ENCODE assay signal across 8 mouse cellular contexts in genomic region chr15:100754805-100755497, GRCm38 (mm10). TPM values are rescaled to one million over a fixed set of nuclear protein-coding genes. Genes with fewer than 3 reads are reported as not detected.
DNase-seq lines count a peak whose midpoint lies in the region; ATAC-seq and TF ChIP-seq lines count a peak whose summit lies in the region.

No protein-coding gene starts in this region.

- no peak overlapping the region for H3K27ac ChIP-seq in cerebellum, adult 2 months (ENCODE audit: insufficient read depth, low read length)
- H3K27ac ChIP-seq in forebrain, embryonic 12.5 days = no peak overlapping the region; the same call in 1 of the 2 replicates
- H3K27ac ChIP-seq in intestine, postnatal 0 days (ENCODE audit: low read depth, low read length) = peak overlapping the region; percentile 66
- H3K27ac ChIP-seq in stomach, embryonic 15.5 days = peak overlapping the region; percentile 59

- TF ChIP-seq POLR2A in cerebellum, adult 2 months (IDR thresholded peaks at IDR 0.05; ENCODE audit: borderline replicate concordance, insufficient read depth, low read length) = no peak

- no peaks in the 10 kb centered on the region for H3K36me3 ChIP-seq in forebrain, embryonic 12.5 days (replicated peaks)
- no peaks in the 10 kb centered on the region for H3K36me3 ChIP-seq in intestine, postnatal 0 days (ENCODE audit: control insufficient read depth, insufficient read depth)
- no peaks in the 10 kb centered on the region for H3K36me3 ChIP-seq in stomach, embryonic 15.5 days

- peak overlapping the region; percentile 27; the same call in 1 of the 2 replicates for H3K9ac ChIP-seq in forebrain, embryonic 12.5 days
- H3K9ac ChIP-seq in intestine, postnatal 0 days (ENCODE audit: low read depth, low read length) = no peak overlapping the region
- no peak overlapping the region for H3K9ac ChIP-seq in stomach, embryonic 15.5 days

- no peak for DNase-seq in cerebellum, adult 2 months
- DNase-seq in cerebellum, adult 9-10 months = no peak
- DNase-seq in ES-CJ7 (ENCODE audit: low read depth, low spot score) = peak; percentile 61
- DNase-seq in lung, postnatal 25 days (ENCODE audit: low spot score) = peak; percentile 63
- DNase-seq in frontal cortex, postnatal 14 days (ENCODE audit: low spot score in 2 of 2) = no peak

- H3K4me1 ChIP-seq in cerebellum, adult 2 months (ENCODE audit: control insufficient read depth, insufficient read depth, low read length) = peaks cover 2% of the 10 kb centered on the region; the same call in 1 of the 2 replicates
- H3K4me1 ChIP-seq in forebrain, embryonic 12.5 days = peaks cover 10% of the 10 kb centered on the region
- no peaks in the 10 kb centered on the region for H3K4me1 ChIP-seq in intestine, postnatal 0 days (replicated peaks; ENCODE audit: control insufficient read depth, insufficient read depth, low read length)
- H3K4me1 ChIP-seq in stomach, embryonic 15.5 days = peaks cover 8% of the 10 kb centered on the region

- H3K9me3 ChIP-seq in forebrain, embryonic 12.5 days = no peaks in the 10 kb centered on the region
- H3K9me3 ChIP-seq in intestine, postnatal 0 days (ENCODE audit: control insufficient read depth) = no peaks in the 10 kb centered on the region
- no peaks in the 10 kb centered on the region for H3K9me3 ChIP-seq in stomach, embryonic 15.5 days

- no peak overlapping the region for H3K4me3 ChIP-seq in cerebellum, adult 2 months (replicated peaks; ENCODE audit: insufficient read depth, low read depth, low read length)
- 0 out of 2 replicates have a peak overlapping the region, but pooled peaks have one; percentile 1 for H3K4me3 ChIP-seq in forebrain, embryonic 12.5 days (replicated peaks)
- peak overlapping the region; percentile 20; the same call in 1 of the 2 replicates for H3K4me3 ChIP-seq in intestine, postnatal 0 days (ENCODE audit: low read depth, low read length)
- H3K4me3 ChIP-seq in stomach, embryonic 15.5 days (replicated peaks) = no peak overlapping the region

- TF ChIP-seq CTCF in cerebellum, adult 2 months (IDR thresholded peaks at IDR 0.05; ENCODE audit: borderline replicate concordance, insufficient read depth, low read depth, low read length) = peak; percentile 41; the same call in 1 of the 2 replicates
- peak; percentile 88 for TF ChIP-seq CTCF in intestine, postnatal 0 days (IDR thresholded peaks at IDR 0.05; ENCODE audit: low read depth)

- 15% methylated on average over 11 of the region's 11 CpGs for WGBS in cerebellum, adult 2 months
- 14% methylated on average over 11 of the region's 11 CpGs for WGBS in forebrain, embryonic 12.5 days
- WGBS in intestine, postnatal 0 days = 7% methylated on average over 11 of the region's 11 CpGs
- WGBS in stomach, embryonic 15.5 days = 8% methylated on average over 11 of the region's 11 CpGs

- peak overlapping the region; percentile 46 for H3K4me2 ChIP-seq in forebrain, embryonic 12.5 days
- H3K4me2 ChIP-seq in intestine, postnatal 0 days (replicated peaks; ENCODE audit: low read depth) = peak overlapping the region; percentile 58
- peak overlapping the region; percentile 31 for H3K4me2 ChIP-seq in stomach, embryonic 15.5 days

- ATAC-seq in forebrain, embryonic 12.5 days (ENCODE audit: low FRiP score) = no peak
- peak; percentile 85 for ATAC-seq in intestine, postnatal 0 days
- ATAC-seq in stomach, embryonic 15.5 days (ENCODE audit: insufficient read depth, low FRiP score, low read depth) = peak; percentile 65

- H3K27me3 ChIP-seq in cerebellum, adult 2 months (ENCODE audit: control insufficient read depth, insufficient read depth, low read length) = no peaks in the 10 kb centered on the region
- no peaks in the 10 kb centered on the region for H3K27me3 ChIP-seq in forebrain, embryonic 12.5 days
- H3K27me3 ChIP-seq in intestine, postnatal 0 days (replicated peaks; ENCODE audit: control insufficient read depth, insufficient read depth, low read length) = no peaks in the 10 kb centered on the region
- no peaks in the 10 kb centered on the region for H3K27me3 ChIP-seq in stomach, embryonic 15.5 days (replicated peaks)

RNA-seq across cellular contexts. Expression of gene Slc4a8, which starts 6.6 kb away (rescaled TPM):
- polyA plus RNA-seq in cerebellum, adult 2 months (2012; rRNA removed) = 30.1 and 31.2 TPM in 2 replicates
- 18.6 and 19.5 TPM in 2 replicates for polyA plus RNA-seq in forebrain, embryonic 12.5 days (2016; fragmentation: Nextera tagmentation; extraction: Ambion mirVana)
- polyA plus RNA-seq in intestine, postnatal 0 days (2015; fragmentation: Nextera tagmentation; extraction: Ambion mirVana) = 1.4 and 2.8 TPM in 2 replicates
- polyA plus RNA-seq in stomach, embryonic 15.5 days (2015; fragmentation: Nextera tagmentation; extraction: Ambion mirVana) = 4.6 and 4.9 TPM in 2 replicates

RNA-seq across cellular contexts. Expression of gene Galnt6, which starts 25.8 kb away (rescaled TPM):
- polyA plus RNA-seq in cerebellum, adult 2 months (2012; rRNA removed) = 9.0 and 13.1 TPM in 2 replicates
- polyA plus RNA-seq in forebrain, embryonic 12.5 days (2016; fragmentation: Nextera tagmentation; extraction: Ambion mirVana) = 0.05 TPM in 1 of 2 replicates, not detected in the other
- 65.3 and 72.5 TPM in 2 replicates for polyA plus RNA-seq in intestine, postnatal 0 days (2015; fragmentation: Nextera tagmentation; extraction: Ambion mirVana)
- 4.0 and 4.4 TPM in 2 replicates for polyA plus RNA-seq in stomach, embryonic 15.5 days (2015; fragmentation: Nextera tagmentation; extraction: Ambion mirVana)

Comparison
In these comparisons a context has a peak if more than half of its experiments do, and no peak if none do; other contexts are left out.
1. DNase-seq: peak in ES-CJ7 (single experiment) and lung, postnatal 25 days (single experiment); none in cerebellum, adult 2 months (0 of 2), cerebellum, adult 9-10 months (single experiment) and frontal cortex, postnatal 14 days (0 of 2).
2. H3K27ac ChIP-seq: peak in intestine, postnatal 0 days (single experiment) and stomach, embryonic 15.5 days (single experiment); none in cerebellum, adult 2 months (single experiment) and forebrain, embryonic 12.5 days (single experiment).
3. H3K4me3 ChIP-seq: peak in forebrain, embryonic 12.5 days (single experiment) and intestine, postnatal 0 days (single experiment); none in cerebellum, adult 2 months (single experiment) and stomach, embryonic 15.5 days (single experiment).
4. Peak in every context shown above with its lines, with median percentiles within 50 percentile points of each other: H3K4me2 ChIP-seq.